Mouse (Mus musculus) natural killer cell, adult 2 months (primary cell): ENCODE data around the gene Sspo.

Experiments used
- DNase-seq, 2 experiments: peaks; one replicate each; pipeline ENCODE4 v3.0.0; 2022; ENCODE audit warnings: low spot score in 2 of 2

Sspo gene

GRCm38 (mm10) chr6:48447929-48448328 lies at the start of gene Sspo:
Sspo (plus strand) TSS chr6:48448229.
- no peak for DNase-seq

GRCm38 (mm10) chr6:48399906-48400305 lies 48.1 kb upstream of the Sspo start:
- DNase-seq = no peak

GRCm38 (mm10) chr6:48404071-48404470 lies 44.0 kb upstream of the Sspo start:
- DNase-seq = no peak

GRCm38 (mm10) chr6:48409726-48410343 lies 38.2 kb upstream of the Sspo start:
- DNase-seq = no peak

- DNase-seq = no peak
Measured at GRCm38 (mm10) chr6:48410551-48410950, 37.5 kb upstream of the Sspo start.

DNA sequence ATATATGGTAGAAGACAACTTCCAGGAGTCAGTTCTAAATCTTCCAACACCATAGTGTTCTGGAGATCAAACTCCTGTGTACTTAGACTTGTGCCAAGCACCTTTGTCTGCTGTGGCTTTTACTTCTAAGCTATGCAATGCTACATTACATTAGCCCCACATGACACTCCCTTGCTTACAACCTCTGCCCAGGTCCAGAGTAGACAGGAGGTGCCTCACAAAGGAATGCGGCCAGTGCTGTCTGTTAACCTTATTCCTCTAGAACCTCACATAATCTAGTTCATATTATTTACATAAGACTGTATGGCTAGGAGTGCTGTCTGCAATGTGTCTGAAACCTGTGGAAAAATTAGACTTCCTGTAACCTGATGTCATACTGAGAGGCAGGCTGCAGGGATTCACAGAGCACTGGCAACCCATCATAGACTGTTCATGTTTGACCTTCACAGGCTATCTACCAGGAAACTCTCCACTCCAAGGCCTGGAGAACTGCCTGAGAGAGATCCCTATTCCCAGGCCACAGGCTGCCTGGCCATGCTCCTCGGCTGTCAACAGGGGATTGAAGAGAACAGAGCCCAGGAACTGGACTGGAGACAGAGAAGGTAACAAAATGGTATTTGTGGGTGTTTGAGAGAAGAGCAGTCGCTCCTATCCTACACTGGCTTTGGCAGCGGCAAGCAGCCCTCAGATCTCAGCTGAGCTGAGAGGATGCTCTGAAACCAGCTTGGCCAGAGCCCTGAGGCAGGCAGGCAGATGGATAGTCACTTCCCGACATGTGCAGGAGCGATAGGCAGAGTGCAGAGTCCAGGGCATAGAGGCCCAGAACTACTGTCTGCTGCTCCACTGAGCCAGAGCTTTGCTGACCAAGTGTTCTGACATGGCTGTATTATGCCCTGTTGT lies 36.6 kb upstream of the Sspo start:
- no peak for DNase-seq

GRCm38 (mm10) chr6:48412147-48412546 lies 35.9 kb upstream of the Sspo start:
- DNase-seq = no peak

DNA sequence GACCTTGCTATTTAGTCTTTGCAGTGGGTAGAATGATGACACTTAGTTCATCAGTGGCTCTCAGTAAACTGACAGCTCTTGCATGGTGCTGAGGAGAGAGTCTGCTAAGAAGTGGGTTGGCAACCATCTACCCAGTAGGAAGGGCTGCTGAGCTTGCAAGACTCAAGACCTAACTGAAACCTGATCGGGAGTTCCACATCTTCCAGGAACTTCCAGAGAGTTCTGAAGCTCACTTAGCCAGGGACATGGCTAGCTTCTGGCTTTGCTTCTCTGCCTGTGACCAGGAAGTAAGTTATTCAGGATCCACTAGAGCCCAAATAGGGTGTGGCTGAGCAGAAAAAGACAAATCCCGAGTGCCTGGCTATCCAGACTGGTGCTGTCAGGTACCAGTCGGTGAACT lies 35.4 kb upstream of the Sspo start:
- DNase-seq = no peak

DNA sequence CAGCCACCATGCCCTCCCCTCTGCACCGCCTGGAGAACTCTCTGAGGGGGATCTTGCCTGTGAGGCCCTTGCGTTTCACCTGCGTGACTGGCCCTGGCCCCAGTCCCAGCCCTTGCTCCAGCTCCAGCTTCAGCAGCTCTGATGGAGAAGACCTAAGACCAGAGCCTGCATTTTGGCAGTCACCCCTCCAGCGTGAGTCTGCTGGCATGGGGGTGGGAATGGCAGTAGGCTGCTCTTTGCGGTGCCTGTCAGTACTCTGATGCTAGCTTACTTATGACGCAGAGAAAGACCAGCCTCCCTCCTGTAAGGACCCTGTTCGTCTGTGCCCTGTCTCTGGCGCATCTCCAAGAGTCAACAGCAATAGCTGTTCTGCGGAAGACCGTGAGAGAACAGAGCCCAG lies 34.9 kb upstream of the Sspo start:
- no peak for DNase-seq

DNA sequence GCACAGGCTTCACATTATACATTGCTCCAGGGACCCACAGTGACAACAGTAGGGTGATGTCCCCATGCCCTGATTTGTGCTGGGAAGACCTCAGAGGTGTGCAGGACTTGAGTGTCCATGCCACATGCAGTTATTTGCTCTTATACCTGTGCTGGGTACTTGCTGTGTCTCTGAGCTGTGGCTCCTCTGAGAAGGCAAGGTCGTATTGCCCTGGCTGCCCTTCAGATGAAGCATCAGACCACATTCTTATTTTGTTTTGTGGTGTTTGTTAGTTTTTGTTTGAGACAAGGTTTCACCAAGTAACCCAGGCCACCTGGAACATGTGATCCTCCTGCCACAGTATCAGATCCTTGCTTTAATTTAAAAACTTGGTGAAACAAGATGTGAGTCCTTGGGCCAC lies 33.1 kb upstream of the Sspo start:
- no peak for DNase-seq

DNA sequence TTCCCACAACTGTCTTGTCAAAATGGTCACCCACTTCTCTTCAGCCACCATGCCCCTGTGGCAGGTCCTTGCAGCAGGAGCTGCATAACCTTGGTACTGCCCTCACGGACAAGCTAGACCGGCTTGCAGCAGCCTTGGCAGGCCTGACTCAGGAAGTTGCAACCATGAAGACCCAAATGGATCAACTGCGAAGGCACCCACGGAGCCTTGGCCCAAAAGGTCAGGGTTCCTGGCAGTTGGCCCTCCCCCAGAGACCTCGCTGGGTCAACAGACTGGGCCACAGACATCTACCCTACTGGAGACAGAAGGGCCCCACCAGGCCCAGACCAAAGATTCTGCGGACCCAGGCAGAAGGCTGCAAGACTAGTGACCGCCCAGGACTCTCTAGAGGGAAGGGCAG lies 32.4 kb upstream of the Sspo start:
- DNase-seq = no peak

DNA sequence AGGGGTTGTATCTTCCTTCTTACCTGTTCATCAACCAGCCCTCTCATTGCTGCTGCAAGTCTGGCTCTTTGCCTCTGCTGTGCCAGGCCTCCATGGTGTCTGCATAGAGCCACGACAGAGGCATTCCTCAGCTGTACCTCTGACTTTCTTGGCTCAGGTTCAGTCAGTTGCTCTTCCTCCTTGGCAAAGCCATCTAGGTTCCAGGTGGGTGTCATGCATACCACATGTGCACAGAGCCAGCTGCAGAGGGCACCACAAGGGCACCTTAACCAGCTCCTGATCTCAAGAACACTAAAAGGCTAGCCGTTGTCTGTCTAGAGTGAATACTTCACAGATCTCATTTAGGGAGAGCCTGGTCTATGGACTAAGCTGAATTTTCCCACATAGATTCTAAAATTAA lies 31.5 kb upstream of the Sspo start:
- DNase-seq = no peak

DNA sequence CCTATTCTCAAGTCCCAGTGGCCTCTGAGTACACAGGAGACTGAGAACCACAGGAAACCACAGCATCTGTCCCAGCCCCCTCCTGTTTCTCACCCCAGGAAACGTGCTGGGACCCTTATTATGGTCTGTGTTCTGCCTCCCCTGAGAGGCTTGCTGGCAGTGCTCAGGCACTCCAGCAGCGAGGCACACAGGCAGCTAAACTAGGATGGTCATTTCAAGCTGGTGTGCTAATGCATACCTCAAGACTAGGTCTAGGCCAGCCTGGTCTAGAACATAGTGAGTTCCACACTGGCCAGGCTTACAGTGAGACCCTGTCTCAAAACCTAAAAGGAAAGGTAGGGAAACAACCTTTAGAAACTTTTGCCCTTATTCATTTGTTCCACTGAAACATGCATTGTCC lies 27.4 kb upstream of the Sspo start:
- DNase-seq = no peak

DNA sequence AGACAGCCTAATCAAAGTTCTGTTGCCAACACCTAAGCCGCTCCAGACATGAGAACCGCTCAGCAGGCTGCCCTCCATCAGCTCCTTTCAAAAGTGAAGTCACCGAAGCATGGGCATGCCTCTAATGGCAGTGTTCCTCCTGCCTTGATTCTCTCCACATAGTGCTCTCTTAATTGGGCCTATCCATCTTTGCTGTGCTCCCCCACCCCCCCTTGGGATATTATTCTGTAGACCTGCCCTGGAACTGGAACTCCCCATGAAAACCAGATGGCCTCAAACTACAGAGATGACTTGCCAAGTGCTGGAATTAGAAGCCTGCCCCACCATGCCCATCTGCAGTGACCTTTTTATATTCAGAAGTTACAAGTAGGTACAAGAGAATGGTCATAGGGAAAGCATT lies 24.7 kb upstream of the Sspo start:
- no peak for DNase-seq

DNA sequence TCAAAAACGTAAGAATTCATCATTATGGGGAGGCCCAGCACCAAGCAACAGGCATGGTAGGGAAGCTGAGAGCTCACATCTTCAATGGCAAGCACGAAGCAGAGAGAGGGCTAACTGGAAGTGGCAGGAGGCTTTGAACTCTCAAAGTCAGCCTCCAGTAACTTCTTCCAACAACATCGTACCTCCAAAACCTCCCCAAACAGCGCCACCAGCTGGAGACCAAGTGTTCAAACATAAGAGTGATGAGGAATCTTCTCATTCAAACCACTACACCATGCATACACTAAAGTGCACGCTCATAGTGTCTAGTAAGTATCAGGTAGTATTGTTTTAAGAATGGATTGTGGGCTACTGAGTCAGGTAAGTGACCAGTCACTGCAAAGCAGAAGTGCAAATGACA lies 24.0 kb upstream of the Sspo start:
- DNase-seq = no peak

- no peak for DNase-seq
Measured at GRCm38 (mm10) chr6:48426956-48427355, 21.1 kb upstream of the Sspo start.

- DNase-seq = no peak
Measured at GRCm38 (mm10) chr6:48428769-48429557, 19.1 kb upstream of the Sspo start.

DNA sequence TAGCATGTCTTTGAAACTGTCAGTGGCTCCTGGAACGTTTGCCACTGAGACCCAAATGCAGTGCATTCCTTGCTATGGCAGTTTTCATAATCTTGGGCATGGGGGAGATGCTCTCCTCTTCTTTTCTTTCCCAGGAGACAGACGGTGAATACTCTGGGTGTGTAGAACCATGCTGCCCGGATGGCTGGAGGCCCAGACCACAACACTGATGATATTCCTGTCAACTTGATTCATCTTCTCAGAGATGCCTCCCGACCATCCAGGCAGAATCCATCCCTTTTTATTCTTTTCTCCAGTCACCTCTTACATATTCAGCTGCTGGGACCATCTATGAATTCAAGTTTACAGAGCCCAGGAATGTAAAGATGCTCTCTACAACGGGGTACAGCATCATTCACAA lies 17.3 kb upstream of the Sspo start:
- DNase-seq = no peak

- DNase-seq = no peak
Measured at GRCm38 (mm10) chr6:48432893-48433816, 14.9 kb upstream of the Sspo start.

DNA sequence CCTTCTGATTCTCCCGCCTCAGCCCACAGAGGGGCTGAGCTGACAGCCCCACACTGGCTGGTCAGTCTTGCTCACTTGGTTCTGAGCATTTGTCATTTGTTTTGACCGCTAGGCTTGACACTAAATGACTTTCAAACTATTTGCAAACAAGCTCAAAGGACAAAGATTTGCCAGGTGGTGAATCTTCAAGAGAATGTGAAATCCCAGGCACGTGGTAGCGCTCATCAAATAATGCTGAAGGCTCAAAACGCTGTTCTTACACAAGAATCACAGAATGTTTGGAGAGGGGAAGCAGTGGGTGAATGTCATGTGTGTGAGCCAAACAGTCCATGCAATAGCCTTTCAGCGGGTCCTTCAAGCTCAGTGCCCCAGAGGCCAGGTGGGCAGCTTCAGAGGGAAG lies 13.4 kb upstream of the Sspo start:
- no peak for DNase-seq

- DNase-seq = no peak
Measured at GRCm38 (mm10) chr6:48435111-48435510, 12.9 kb upstream of the Sspo start.
